Mouse (Mus musculus) liver, postnatal 0 days (tissue): Measurements from ENCODE around the gene Palld.

Source experiments
- CTCF ChIP-seq: sonication (generic); IDR thresholded peaks from 2 replicates; pipeline ENCODE4 v1.5.1; 2016; ENCODE audit warnings: antibody characterized with exemption, low read depth
- EP300 ChIP-seq: IDR thresholded peaks from 2 replicates; pipeline ENCODE4 v1.6.1; 2016; ENCODE audit warnings: antibody characterized with exemption, low read depth, mild to moderate bottlenecking

GRCm38 (mm10) chr8:61803764-61804163, 98.7 kb downstream of the Palld start:
- no peak for TF ChIP-seq EP300
- TF ChIP-seq CTCF, result no peak
